Mouse (Mus musculus): ENCODE data around the gene Rnf31.

DNA sequence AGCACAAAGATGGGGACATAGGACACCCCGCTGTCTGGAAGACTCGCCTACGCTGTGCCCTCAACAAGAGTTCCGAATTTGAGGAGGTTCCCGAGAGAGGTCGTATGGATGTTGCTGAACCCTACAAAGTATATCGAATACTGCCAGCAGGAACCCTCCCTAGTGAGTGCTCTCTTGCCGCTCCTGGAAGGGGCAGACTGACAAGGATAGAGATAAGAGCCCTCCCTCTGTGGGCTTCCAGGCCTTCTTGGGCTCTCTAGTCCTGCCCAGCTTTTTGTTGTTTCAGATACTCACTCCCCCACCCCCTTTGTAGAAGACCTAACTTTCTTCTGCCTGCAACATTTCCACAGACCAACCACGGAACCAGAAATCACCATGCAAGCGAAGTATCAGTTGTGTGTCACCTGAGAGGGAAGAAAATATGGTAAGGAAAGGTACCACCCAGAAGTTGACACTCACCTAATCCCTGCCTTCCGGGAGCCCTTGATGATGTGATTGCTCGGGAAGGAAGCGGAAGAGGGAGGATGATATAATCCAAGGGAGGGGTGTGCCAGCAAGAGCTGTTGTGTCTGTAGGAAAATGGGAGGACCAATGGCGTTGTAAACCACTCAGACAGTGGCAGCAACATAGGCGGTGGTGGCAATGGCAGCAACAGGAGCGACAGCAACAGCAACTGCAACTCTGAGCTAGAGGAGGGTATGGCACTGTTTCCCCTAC is 14.4 kb downstream of the Rnf31 start:
- TF ChIP-seq GATA2 (IDR thresholded peaks at IDR 0.05; ENCODE audit: borderline replicate concordance, low read depth, low read length) (no peak), GATA1 (IDR thresholded peaks at IDR 0.05; ENCODE audit: borderline replicate concordance, low read length) (no peak), CTCF (IDR thresholded peaks at IDR 0.05; ENCODE audit: low read depth, low read length) (no peak)

Measured in G1E (cell line).